Mouse (Mus musculus) kidney, postnatal 10 days (tissue): ENCODE data around the gene Piezo1.

Source experiments
- DNase-seq: peaks from one replicate; pipeline ENCODE4 v3.0.0; 2021; ENCODE audit warnings: mixed read lengths

The Piezo1 gene

DNA sequence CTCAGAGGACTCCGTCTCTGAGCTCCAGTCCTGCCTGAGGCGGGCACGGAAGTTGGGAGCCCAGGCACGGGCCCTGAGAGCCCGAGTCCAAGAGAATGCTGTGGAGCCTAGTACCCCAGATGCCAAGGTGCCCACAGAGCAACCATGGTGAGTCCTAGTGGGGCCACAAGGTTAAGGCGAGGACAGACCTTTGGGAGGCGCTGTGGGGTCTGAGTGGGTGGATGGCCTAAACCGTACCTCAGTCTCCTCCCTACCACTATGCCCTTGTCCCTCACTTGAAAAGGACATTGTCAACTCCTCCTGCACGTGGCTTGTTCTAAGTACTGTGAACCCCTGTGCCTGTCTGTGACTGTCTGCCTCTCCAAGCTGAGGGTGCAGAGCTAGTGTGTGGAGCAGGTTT is 18.2 kb upstream of the Piezo1 start:
- no peak for DNase-seq

DNA sequence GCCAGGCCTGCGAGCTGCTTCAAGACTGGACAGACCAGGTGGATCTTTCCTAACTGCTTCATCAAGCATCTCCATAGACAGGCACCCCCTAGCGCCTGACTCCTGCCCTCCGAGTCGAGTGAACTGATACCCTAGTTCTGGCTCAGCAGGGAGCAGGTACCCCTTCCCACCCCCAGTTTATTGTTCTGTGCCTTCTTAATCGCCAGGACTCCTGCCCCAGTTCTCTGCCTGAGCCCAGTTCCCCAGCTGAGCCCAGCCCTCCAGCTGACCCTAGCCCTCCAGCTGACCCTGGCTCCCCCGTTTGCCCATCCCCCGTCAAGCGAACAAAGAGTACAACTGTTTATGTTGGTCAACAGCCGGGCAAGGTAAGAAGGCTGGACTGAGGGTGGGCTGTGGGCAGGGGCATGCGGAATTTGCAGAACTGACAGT is 17.8 kb upstream of the Piezo1 start:
- no peak for DNase-seq

DNA sequence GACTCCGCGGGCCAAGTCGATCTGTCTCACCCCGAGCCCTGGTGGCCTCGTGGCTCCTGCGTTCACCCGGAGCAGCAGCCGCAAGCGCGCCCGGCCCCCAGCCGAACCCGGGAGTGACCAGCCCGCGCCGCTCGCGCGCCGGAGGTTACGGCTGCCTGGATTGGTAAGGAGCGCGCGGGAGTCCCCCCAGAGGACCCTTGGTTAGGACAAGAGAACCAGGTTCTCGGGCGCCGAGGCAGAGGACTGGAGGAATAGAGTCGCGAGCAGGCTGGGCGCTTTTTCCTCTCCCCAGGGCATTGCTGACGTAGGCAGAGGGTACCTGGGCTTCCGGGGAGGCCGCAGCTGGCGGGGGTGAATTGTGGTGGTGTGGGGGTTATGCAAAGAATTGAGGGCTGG is 17.0 kb upstream of the Piezo1 start:
- no peak for DNase-seq

DNA sequence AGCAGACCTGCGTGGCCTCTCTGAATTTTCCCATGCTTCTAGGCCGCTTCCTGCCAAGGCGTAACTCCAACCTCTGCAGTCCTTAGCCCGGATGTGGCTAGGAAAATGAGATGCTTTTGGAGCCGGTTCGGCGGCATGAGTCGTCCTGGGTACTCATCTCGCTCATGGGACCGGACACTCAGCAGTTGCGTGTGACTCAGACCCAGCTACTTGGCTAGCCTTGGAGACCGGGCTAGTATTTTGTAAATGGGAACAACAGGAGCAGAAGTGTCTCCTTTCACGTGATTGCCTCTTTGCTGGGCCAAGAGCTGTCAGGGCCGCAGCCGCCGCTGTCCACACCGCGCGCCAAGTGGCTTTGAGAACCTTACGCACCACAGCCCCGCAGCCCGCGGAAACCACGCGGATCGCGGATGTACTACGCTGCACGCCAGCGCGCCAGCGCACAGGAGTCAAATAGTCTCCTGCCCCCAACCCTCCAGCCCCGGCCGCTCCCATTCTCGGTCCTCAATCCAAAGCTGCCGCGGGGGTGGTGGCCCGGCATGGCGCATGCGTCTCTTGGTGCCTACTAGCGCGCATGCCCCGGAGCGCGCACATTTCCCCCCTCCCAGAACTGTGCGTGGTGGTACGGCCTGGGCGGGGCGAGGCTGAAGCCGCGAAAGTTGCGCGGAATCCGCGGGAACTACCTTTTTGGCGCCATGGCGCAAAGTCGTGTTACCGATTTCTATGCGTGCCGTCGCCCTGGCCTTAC is 16.4 kb upstream of the Piezo1 start, which contains the start of gene Cdt1:
Gene Cdt1 (plus strand): TSS at position 655 of the 748 bp plus-strand sequence.
- DNase-seq, result peak; percentile 97

DNA sequence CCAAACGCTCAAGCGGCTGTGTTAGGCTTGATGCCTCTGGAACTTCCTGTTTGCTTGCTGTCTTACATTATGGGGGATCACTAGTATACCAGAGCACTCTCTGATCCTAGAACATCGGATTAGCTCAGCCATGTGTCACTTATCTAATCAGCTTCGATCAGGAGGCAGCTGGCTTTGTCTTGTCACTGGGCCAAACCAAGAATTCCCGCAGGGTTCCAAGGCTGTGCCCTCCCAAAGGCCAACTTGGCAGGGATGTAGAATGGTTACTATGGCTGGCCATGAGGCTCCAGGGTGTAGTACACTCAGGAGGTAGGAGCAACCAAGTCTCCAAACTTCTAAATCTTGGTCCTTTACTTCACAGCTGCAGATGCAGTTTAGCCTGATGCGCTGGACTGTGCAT is 15.6 kb upstream of the Piezo1 start:
- no peak for DNase-seq

DNA sequence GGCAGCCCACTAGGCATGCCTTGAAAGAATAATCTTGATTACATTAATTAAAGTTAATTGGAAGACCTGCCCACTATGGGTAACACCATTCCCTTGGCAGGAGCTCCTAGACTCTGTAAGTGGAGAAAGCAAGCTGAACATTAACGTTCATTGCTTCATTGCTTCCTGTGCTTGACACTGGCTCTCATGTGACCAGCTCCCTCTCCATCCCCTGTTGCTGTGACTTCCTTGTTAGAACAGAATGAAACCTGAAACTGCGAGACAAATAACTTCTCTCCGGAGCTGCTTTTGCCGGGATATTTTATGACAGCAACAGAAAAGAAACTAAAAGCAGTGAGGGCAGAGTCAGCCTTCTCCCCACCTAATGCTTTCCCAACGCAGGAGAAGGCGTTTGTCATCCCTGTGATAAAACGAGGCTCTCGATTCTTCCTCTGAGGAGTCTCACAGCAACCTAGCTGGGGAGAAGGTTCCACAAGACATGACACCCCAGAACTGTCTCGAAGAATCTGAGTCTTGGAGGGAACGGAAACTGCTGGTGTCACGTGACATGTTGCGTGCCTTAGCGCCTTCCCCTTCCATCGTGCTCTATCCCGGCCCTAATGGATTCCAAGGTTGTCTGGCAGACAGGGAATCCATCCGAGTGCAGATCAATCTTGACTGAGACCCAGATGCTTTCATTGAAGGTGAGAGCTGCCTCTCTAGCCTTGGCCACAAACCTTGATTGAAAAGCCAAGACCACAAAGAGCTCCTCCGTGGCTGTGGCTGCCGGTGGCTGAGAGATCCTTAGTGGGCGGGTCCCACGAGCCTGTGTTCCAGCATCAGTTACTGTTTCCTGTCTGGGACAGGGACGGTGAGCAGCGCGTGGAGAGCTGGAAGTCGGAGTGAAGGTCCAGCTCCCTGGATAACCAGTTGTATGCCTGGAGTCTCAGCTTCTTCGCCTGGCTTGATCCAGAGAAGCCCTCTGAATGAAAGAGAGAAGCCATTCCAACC is 13.5 kb upstream of the Piezo1 start:
- no peak for DNase-seq

DNA sequence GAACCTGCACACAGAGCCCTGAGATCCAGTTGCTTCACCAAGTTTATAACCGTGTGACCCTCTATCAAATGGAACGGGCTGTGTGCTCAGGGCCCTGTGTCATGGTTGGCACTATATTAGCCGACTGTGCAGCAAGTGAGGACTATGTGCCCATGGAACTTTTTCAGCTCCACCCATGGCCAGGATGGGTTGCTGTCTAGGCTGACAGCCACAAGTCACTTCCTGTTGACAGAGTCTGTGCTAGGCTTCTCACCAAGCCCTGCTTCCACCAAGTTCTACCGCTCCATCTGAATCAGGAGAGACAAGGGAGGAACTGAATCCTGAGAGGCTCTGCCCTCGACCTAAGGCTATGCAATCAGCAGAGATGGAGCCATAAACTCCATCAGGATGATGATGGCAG is 10.1 kb upstream of the Piezo1 start:
- no peak for DNase-seq

DNA sequence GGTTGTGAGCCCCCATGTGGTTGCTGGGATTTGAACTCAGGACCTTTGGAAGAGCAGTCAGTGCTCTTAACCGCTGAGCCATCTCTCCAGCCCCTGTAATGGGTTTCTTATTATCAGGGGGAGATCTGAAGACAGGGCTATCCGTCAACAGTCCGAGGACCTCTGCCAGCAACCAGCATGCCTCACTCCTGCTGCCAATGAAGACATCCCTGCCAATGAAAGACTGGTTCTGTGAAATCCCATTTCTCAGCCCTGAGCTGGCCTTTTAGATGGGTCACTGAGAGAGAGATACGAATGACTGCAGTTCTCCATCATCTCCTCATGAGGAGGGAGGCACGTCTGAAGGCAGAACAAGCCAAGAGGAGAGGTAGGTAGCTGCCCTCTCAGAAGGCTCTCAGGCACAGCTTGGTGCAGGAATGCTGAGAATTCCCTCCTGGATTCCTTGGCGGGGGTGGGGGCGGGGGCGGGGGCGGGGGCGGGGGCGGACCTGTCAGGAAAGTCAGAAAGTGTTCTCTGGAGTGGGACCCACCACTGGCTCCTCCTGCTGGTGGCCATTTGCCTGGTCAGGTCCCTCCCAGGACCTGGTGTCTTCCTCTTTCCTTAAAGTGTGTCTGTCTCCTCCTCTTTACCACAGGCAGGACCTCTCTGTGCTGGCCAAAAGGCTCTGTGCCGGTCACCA is 7.7 kb upstream of the Piezo1 start:
- DNase-seq, result peak; percentile 76

DNA sequence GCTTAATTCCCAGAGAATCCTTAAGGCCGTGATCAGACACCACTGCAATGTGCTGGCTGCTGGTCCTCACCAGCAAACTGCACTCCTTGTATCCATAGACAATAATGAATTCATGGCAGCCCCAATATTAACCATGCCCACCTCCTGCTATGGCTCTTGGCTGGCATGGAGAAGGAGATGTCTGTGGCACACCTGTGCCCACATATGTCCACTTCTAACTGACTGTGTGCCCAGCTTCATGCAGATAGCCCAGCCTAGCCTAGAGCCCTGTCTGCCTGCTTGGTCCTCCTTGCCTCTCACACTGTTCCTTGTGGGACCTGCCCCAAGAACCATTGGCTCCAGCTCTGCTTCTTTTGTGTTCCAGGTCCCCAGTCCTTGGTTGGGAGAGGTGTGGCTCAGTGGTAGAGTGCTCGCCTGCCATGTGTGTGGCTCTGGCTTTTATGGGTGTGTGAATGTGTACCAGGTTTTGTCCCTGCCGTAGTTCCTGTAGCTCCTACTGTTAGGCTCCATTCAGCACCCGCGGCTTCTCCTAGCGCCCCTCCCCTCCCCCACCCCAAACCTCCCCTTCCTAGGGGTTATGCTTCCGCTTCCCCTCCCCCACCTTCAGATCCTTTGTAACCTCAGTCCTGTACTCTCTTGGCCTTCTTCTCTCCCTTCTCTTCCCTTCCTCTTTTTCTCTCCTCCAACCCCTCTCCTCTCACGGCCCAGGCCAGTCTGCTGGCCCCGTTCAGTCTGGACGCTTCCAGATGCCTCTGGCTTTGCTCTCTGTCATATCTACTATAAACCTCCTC is 6.3 kb upstream of the Piezo1 start:
- DNase-seq, result no peak

DNA sequence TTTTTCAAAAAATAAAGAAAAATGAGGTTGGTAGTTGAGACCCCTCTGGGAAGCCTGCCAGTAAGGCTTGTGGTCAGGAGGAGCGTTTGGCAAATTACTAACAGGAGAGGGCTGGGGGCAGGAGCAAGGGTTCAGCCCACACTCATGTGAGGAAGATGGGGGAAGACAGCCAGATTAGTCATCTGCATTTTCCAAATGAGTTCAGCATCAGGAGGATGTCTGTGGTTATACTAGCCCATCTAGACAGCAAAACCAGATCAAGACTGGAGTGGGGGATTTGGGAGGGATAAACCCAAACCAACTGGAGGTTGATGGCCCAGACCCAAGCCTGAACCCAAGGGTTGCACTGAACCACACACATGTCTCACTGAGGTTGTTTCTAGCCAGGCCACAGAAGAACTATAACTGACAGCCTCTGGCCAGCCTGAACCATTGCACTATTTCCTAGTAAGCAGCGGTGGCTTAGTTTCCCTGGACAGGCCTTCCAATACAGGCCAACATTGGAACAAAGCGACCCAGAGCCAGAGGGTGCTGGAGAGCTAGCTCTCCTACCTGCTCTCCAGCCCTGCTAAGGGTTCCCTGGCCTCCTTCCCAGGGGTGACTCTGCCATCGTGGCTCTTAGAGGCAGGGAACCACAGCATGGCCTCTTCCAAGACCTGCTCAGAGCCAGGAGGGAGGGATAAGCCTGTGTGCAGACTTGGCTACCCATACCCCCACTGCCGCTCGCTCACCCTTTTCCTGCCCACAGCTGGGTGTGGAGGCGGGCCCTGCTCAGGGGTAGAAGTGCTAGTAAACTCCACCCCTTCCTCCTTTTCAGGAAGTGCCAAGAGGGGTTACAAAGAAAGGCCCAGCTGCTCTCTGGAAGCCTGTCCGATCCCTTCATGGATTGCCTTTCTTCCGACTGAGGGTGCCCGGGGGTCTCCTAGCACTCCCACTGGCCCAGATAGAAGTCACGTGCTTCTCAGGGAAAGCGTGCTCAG is 5.2 kb upstream of the Piezo1 start:
- peak; percentile 74 for DNase-seq

DNA sequence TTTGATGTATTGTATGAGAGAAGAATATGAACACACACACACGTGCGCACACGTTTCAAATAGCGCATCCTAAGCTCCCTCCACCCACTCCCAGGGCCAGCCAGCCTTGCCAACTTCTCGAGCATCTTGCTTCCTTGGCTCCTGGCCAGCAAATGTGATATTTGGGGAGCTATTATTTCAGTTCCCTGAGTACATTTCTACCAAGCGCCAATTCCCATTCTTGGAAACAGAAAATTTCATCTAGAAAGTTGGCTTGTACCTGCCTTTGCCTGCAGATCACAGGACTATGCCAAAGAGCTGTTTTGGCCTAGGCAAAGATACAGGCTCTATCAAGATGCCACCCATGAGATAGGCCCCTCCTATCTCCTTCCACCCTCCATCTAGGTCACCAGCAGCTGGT is 3.7 kb upstream of the Piezo1 start:
- DNase-seq, result no peak

DNA sequence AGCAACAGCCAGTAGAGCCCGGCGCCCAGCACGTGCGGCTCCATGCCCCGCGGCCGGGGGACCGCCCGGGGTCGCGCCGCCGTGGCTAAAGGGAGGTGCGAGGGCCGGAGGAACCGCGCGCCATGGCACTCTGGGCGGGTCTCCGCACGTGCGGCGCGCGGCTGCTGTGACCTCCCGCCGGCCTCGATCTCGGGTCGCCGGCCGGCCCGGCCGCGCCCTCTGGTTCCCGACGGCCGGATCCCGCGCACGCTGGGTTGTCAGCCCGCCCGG is 199 bp downstream of the Piezo1 start:
- no peak for DNase-seq

DNA sequence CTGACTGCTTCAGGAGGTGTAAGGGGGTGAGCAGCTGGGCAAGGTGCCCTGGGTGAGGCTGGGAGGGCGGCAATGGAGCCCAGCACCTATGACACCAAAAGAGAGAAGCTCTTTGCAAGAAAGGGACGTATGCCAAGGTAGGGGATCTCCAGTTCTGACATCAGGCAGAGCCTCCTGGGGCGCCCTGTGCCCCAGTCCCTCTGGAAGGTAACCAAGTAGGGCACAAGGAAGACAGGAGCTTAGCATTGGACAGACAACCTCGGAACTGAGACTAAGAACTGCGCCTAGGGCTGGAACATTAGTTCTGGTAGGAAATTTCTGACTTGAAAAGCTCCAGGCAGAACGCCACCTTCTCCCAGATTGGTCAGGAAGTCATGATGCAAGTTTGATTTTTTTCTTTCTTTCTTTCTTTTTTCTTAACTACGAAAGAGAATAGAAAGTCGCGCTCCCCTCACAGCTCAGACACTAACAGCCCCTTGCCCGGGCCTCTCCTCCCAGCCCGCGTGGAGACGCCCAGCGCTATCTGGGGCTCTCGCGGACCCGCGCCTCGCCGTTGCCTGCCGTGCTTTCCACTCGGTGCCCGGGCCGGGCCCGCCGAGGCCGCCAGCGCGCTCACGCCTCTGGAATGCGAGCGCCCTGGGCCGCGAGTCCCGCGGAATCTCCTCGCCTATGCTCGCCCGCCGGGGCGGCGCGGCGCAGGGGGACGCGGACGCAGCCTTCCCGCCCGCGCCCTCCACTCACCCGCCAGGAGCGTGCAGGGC is 715 bp downstream of the Piezo1 start:
- peak; percentile 80 for DNase-seq

DNA sequence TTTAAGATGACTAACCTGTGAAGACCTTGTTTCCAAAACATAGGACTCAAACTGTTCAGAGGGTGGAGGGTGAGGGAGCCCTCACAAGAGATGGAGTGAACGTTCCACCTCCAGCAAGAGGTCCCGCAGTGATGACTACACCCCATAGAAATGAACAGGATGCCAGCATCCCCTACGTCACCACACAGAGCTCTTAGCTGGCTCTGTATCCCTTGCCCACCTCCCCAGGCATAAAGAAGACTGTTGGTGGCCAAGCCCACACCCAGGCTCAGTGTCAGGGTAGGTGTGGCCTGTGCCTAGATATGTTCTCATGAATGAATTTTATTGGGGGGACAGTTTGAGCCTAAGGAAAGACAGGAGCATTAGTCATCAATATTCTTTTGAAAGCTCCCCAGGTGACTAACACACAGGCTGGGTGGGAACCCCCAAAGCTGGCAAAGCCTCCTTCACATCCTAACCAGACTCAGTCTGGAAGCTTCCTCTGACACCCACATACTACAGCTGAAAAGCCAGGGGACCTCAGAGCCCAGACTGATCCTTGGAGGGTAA is 2.2 kb downstream of the Piezo1 start:
- DNase-seq, result no peak

DNA sequence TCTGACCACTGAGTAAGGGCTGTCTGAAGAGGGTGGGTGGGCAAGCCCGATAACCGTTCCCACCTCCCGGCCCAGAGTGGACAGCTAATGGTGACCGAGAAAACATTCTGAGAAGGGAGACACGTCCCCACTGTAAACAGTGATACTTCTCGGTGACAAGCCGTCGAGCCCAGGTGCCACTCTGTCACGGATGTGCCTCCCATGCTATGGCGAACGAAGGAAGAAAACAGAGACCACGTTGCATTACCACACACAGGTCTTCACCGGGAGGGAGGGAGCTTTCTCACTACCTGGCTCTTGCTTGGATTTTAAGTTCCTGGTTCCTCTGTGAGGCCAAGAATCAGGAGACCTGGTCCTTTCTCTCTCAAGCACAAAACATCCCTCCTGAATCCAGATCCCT is 2.8 kb downstream of the Piezo1 start:
- DNase-seq, result no peak

DNA sequence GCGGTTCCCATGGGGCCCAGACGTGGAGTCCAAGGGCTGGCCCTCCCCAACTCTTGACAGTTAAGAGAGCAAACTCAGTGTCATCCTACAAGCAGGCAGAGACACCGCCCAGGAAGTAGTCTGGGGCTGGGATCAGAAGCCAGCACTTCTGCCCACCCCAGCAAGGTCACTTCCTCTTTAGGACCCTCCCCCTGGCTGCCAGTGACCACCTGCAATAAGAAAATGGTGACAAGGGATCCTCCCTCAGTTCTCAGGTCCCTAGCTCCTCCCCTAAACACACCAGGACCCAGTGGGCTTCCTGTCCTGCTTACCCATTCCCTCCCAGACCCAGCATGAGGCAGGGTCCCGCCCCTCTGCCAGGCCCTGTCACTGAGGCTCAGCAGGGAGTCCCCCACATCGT is 3.3 kb downstream of the Piezo1 start:
- DNase-seq, result peak; percentile 56

DNA sequence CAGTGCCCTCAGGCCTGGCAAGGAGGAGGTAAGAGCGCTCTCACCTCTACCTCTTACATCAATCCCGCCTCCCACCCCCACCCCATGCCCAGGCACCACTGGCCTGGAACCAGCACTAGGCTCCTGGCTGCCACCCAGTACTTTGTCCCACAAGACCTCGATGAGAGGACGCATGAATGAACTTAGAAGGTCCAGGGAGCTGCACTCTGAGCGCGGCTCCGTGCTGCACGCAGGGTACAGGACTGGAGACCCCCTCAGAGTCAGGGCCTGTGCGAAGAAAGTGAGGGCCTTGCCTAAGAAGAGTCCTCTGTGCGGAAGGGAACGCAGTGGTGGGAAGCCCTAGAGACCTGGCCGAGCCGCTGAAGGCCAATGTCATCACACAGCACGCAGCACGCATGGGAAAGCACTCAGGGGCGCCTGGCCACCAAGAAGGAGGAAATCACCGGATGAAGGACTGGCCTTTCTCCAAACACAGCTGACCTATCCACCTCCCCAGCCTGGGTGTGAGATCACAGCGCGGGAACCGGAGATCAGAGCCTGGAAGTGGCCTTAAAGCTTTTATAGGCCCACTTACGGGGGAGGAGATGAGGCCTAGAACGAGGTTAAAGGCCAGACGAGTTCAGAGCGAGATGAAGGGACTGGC is 4.2 kb downstream of the Piezo1 start:
- DNase-seq, result peak; percentile 90

DNA sequence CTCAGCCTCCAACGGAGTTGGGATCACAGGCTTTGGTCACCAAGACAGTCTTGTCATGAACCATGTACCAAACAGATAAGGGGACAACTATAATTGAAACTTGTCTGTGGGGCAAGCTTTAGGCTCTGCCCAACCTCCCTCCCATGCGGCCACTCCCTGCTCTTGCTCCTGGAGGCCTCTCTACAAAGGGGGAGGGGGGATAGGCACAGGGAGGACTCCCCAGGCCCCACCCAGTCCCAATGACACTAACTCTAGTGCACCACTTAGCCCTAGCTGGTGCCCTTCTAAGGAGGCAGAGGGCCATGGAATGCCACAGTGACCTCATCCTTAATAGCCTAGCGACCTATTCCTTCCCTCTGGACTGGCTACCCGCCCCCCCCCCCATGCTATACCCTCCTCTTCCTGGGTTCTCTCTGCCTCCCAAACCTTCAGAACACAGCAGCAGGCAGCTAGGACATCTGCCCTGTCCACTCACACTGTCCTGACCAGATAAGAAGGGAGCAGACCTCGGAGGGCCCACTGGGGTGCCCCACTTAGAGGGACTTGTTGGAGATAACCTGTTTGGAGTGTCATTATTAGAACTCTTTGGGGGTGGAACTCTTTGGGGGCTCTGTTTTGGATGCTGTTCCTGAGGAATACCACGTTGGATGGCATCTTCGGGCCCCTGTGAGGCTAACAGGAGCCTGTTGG is 4.9 kb downstream of the Piezo1 start:
- no peak for DNase-seq

DNA sequence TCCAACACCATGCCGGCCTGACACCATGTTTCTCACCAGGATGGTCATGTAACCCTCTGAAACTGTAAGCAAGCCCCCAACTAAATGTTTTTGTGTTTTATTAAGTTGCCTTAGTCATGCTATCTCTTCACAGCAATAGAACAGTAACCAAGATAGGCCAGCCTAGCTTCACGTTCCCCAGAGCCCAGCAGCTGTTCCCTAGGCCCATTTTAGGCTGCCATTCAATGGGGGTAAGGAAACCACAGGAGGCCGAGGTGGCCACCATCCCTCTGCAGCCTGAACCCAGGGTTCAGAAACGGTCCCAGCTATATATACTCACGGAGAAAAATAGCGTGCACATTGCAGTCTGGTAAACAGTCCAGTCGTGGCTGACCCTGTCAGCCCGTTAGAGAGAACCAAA is 7.0 kb downstream of the Piezo1 start:
- no peak for DNase-seq
